19 mouse cellular contexts compared by ENCODE assay signal in genomic region chr16:56884811-56885210, GRCm38 (mm10). TPM values are rescaled to one million over a fixed set of nuclear protein-coding genes. Genes with fewer than 3 reads are reported as not detected.
DNase-seq lines count a peak whose midpoint lies in the region; ATAC-seq and TF ChIP-seq lines count a peak whose summit lies in the region.
"Had no signal": no experiment of that assay in that cellular context is flagged by ENCODE, and none has a peak within 500 bp of the region (broad histone marks: within the 10 kb centered on the region; RNA-seq: fewer than 3 reads in every experiment).

No protein-coding gene starts in this region.

- DNase-seq in kidney, postnatal 10 days = no peak
- peak; percentile 42 for DNase-seq in 3T3-L1 (ENCODE audit: low read depth, low spot score)
- DNase-seq in CH12.LX (ENCODE audit: extremely low read depth) = no peak
- DNase-seq in yolk sac, embryonic 10.5 days (ENCODE audit: low spot score) = no peak
- DNase-seq: cerebellum, postnatal 10 days; gastrocnemius, postnatal 25 days; left cerebral cortex, postnatal 4 days; liver, postnatal 0 days; right cerebral cortex, postnatal 4 days had no signal

- no peaks in the 10 kb centered on the region for H3K4me1 ChIP-seq in kidney, embryonic 14.5 days (ENCODE audit: control insufficient read depth, insufficient read depth, low read length)
- H3K4me1 ChIP-seq in CH12.LX (ENCODE audit: control insufficient read depth in 1 of 2, insufficient read depth in 2 of 2) = peaks cover 2 to 20% of the 10 kb centered on the region in 2 experiments
- H3K4me1 ChIP-seq in limb, embryonic 15.5 days = peaks cover 8% of the 10 kb centered on the region; the same call in 1 of the 2 replicates

- H3K27ac ChIP-seq in kidney, embryonic 14.5 days (ENCODE audit: low read depth, low read length) = no peak overlapping the region
- no peak overlapping the region for H3K27ac ChIP-seq in CH12.LX (ENCODE audit: insufficient read depth, low read depth)
- H3K27ac ChIP-seq in limb, embryonic 15.5 days = no peak overlapping the region
- H3K27ac ChIP-seq: midbrain, embryonic 10.5 days; neural tube, embryonic 13.5 days had no signal

- no peaks in the 10 kb centered on the region for H3K27me3 ChIP-seq in kidney, embryonic 14.5 days (ENCODE audit: control insufficient read depth, insufficient read depth, low read length)
- no peaks in the 10 kb centered on the region for H3K27me3 ChIP-seq in CH12.LX (replicated peaks)
- H3K27me3 ChIP-seq in limb, embryonic 15.5 days = no peaks in the 10 kb centered on the region
- H3K27me3 ChIP-seq: neural tube, embryonic 13.5 days had no signal

- TF ChIP-seq RAD21 in CH12.LX (IDR thresholded peaks at IDR 0.05; ENCODE audit: low read depth, low read length) = no peak

- H3K79me2 ChIP-seq in CH12.LX (replicated peaks; ENCODE audit: control insufficient read depth, extremely low read depth, insufficient read depth, poor library complexity, severe bottlenecking) = no peaks in the 10 kb centered on the region

- no peak for TF ChIP-seq CTCF in CH12.LX (conservative IDR thresholded peaks at IDR 0.05 in 1 of 2, IDR thresholded peaks at IDR 0.05 in 1 of 2; ENCODE audit: low read depth in 2 of 2, low read length in 2 of 2)

- no peak for TF ChIP-seq EP300 in CH12.LX (IDR thresholded peaks at IDR 0.05; ENCODE audit: low read length)

- no peak overlapping the region for H3K9ac ChIP-seq in kidney, embryonic 14.5 days (ENCODE audit: low read depth, low read length)
- no peak overlapping the region for H3K9ac ChIP-seq in CH12.LX (ENCODE audit: insufficient read depth, low read depth)
- no peak overlapping the region for H3K9ac ChIP-seq in limb, embryonic 15.5 days
- H3K9ac ChIP-seq: liver, postnatal 0 days; neural tube, embryonic 13.5 days had no signal

- H3K9me3 ChIP-seq in kidney, embryonic 14.5 days (ENCODE audit: control insufficient read depth, low read length) = no peaks in the 10 kb centered on the region
- H3K9me3 ChIP-seq in CH12.LX (replicated peaks; ENCODE audit: low read length) = no peaks in the 10 kb centered on the region
- no peaks in the 10 kb centered on the region for H3K9me3 ChIP-seq in limb, embryonic 15.5 days
- H3K9me3 ChIP-seq: midbrain, embryonic 10.5 days; neural tube, embryonic 13.5 days had no signal

- in situ Hi-C loops in CH12.LX (cut with MboI; ENCODE audit: low pct_ligation_motif_present, low pct_unique_long_range_greater_than_20kb, low sequenced_read_pairs) = no loop called here

- peak overlapping the region; percentile 44 for H3K4me2 ChIP-seq in kidney, embryonic 14.5 days (replicated peaks; ENCODE audit: low read depth, low read length)
- H3K4me2 ChIP-seq in CH12.LX (ENCODE audit: insufficient read depth, low read depth, poor library complexity, severe bottlenecking) = peak overlapping the region; percentile 29; the same call in 1 of the 2 replicates
- H3K4me2 ChIP-seq in limb, embryonic 15.5 days = peak overlapping the region; percentile 55

- no peak overlapping the region for H3K4me3 ChIP-seq in kidney, embryonic 14.5 days (ENCODE audit: low read length)
- peak overlapping the region in 1 of 3 experiments; percentile 62 for H3K4me3 ChIP-seq in CH12.LX (replicated peaks in 1 of 3; ENCODE audit: low read depth in 2 of 3, low read length in 2 of 3, poor library complexity in 1 of 3)
- H3K4me3 ChIP-seq in limb, embryonic 15.5 days = peak overlapping the region; percentile 58

- 91% methylated on average over 6 of the region's 6 CpGs for WGBS in kidney, embryonic 14.5 days
- 74% methylated on average over 6 of the region's 6 CpGs for WGBS in limb, embryonic 15.5 days

- no peak for TF ChIP-seq POLR2A in CH12.LX (IDR thresholded peaks at IDR 0.05; ENCODE audit: low read depth, low read length)

- ATAC-seq in kidney, embryonic 14.5 days (ENCODE audit: low FRiP score, low TSS enrichment) = no peak
- no peak for ATAC-seq in limb, embryonic 15.5 days (ENCODE audit: insufficient number of reproducible peaks, low FRiP score, low TSS enrichment, low read depth)
- no peak for ATAC-seq in CD4-positive, CD25-positive, alpha-beta regulatory T cell, adult 4 months
- ATAC-seq: activated CD4-positive, CD25-positive, alpha-beta regulatory T cell, adult 4 months; hindbrain, embryonic 16.5 days; liver, postnatal 0 days had no signal

- dilution Hi-C loops in CH12.LX (cut with MboI; ENCODE audit: extremely low pct_ligation_motif_present, extremely low pct_unique_long_range_greater_than_20kb, low sequenced_read_pairs) = no loop called here

- H3K36me3 ChIP-seq in kidney, embryonic 14.5 days (ENCODE audit: control insufficient read depth, insufficient read depth, low read length) = no peaks in the 10 kb centered on the region
- no peaks in the 10 kb centered on the region for H3K36me3 ChIP-seq in CH12.LX (replicated peaks in 1 of 2; ENCODE audit: control insufficient read depth in 1 of 2, insufficient read depth in 1 of 2, low read length in 1 of 2)
- H3K36me3 ChIP-seq in limb, embryonic 15.5 days = no peaks in the 10 kb centered on the region
- H3K36me3 ChIP-seq: midbrain, embryonic 10.5 days; neural tube, embryonic 13.5 days had no signal

TF ChIP-seq in CH12.LX, 34 proteins besides CTCF, POLR2A, EP300 and RAD21:
- TF ChIP-seq GABPA (IDR thresholded peaks at IDR 0.05; ENCODE audit: insufficient replicate concordance, low read depth, low read length) (no peak), ZMIZ1 (IDR thresholded peaks at IDR 0.05; ENCODE audit: low read depth, low read length) (no peak), HCFC1 (IDR thresholded peaks at IDR 0.05; ENCODE audit: low read depth, low read length) (no peak), PAX5 (IDR thresholded peaks at IDR 0.05; ENCODE audit: low read length) (no peak), MAZ (IDR thresholded peaks at IDR 0.05; ENCODE audit: low read depth, low read length) (no peak), MAX (IDR thresholded peaks at IDR 0.05; ENCODE audit: low read length) (no peak), KAT2A (IDR thresholded peaks at IDR 0.05; ENCODE audit: insufficient replicate concordance, low read length) (no peak), ZNF384 (IDR thresholded peaks at IDR 0.05; ENCODE audit: low read depth, low read length) (no peak), JUN (IDR thresholded peaks at IDR 0.05; ENCODE audit: insufficient read depth, low read depth, low read length) (no peak), TCF12 (IDR thresholded peaks at IDR 0.05; ENCODE audit: low read depth, low read length) (no peak), E2F4 (IDR thresholded peaks at IDR 0.05; ENCODE audit: insufficient replicate concordance, low read depth, low read length) (no peak), ZC3H11A (IDR thresholded peaks at IDR 0.05; ENCODE audit: low read depth, low read length) (no peak), MEF2A (IDR thresholded peaks at IDR 0.05; ENCODE audit: borderline replicate concordance, low read depth, low read length) (no peak), USF1 (IDR thresholded peaks at IDR 0.05; ENCODE audit: low read depth, low read length) (no peak), MAFK (IDR thresholded peaks at IDR 0.05; ENCODE audit: insufficient replicate concordance, low read length) (no peak)
TF ChIP-seq in CH12.LX: peak in this region for 0.

RNA-seq across cellular contexts. Expression of gene Tmem45a, which starts 1.2 kb away (rescaled TPM):
- polyA plus RNA-seq in kidney, embryonic 14.5 days (2014; fragmentation: Nextera tagmentation; extraction: Ambion mirVana) = 22.5 and 26.3 TPM in 2 replicates
- total RNA-seq in CH12.LX (2012; rRNA removed) = 13.7 and 30.7 TPM in 2 replicates
- 76.8 and 105 TPM in 2 replicates for total RNA-seq in CH12.LX (2014; rRNA removed)
- 26.9 and 31.7 TPM in 2 replicates for polyA plus RNA-seq in CH12.LX (2012; ENCODE audit: insufficient read length, low read depth)
- polyA plus RNA-seq in limb, embryonic 15.5 days (2015; fragmentation: Nextera tagmentation; extraction: Ambion mirVana) = 146 and 147 TPM in 2 replicates
- 1 to 10 TPM in 1 of 2 experiments, not detected in 1; 1.3 TPM for polyA plus RNA-seq in CD4-positive, CD25-positive, alpha-beta regulatory T cell, adult 4 months (2017; shearing (Covaris generic))
- total RNA-seq: monocyte, adult 5-6 weeks had no signal
- polyA plus RNA-seq: activated CD4-positive, CD25-positive, alpha-beta regulatory T cell, adult 4 months had no signal

RNA-seq across cellular contexts. Expression of gene Lnp1, which starts 43.0 kb away (rescaled TPM):
- not detected in 2 replicates for polyA plus RNA-seq in kidney, embryonic 14.5 days (2014; fragmentation: Nextera tagmentation; extraction: Ambion mirVana)
- not detected in 2 replicates for total RNA-seq in CH12.LX (2012; rRNA removed)
- total RNA-seq in CH12.LX (2014; rRNA removed) = not detected in 2 replicates
- polyA plus RNA-seq in CH12.LX (2012; ENCODE audit: insufficient read length, low read depth) = not detected in 2 replicates
- polyA plus RNA-seq in limb, embryonic 15.5 days (2015; fragmentation: Nextera tagmentation; extraction: Ambion mirVana) = 0.38 and 0.46 TPM in 2 replicates
- not detected for polyA plus RNA-seq in CD4-positive, CD25-positive, alpha-beta regulatory T cell, adult 4 months (2017; shearing (Covaris generic))
- total RNA-seq: adrenal gland, postnatal 4 days; gastrocnemius, postnatal 25 days; heart, postnatal 25 days; monocyte, adult 5-6 weeks had no signal
- polyA plus RNA-seq: activated CD4-positive, CD25-positive, alpha-beta regulatory T cell, adult 4 months; liver, postnatal 0 days; midbrain, embryonic 10.5 days; neural tube, embryonic 13.5 days had no signal

Comparison
In these comparisons a context has a peak if more than half of its experiments do, and no peak if none do; other contexts are left out.
1. RNA of gene Tmem45a, which starts 1.2 kb away (polyA plus RNA-seq): 146 to 147 TPM in limb, embryonic 15.5 days, 26.9 to 31.7 TPM in CH12.LX and 22.5 to 26.3 TPM in kidney, embryonic 14.5 days; 1.3 TPM in CD4-positive, CD25-positive, alpha-beta regulatory T cell, adult 4 months; every median in the first group is over 10 times any median in the second.
2. Peak in every context shown above with its lines, with median percentiles within 50 percentile points of each other: H3K4me2 ChIP-seq.